Mouse (Mus musculus) kidney, postnatal 36 days (tissue): ENCODE measurements around the gene Qrich2.
"Not testable (repeated sequence)": the region's sequence is repeated elsewhere in the genome, so short reads cannot be mapped to it uniquely, and the experiment has no call there.

Experiments
- DNase-seq, 2 experiments: peaks; one replicate each; pipeline ENCODE4 v3.0.0; 2021 to 2022; ENCODE audit warnings: mixed read lengths in 2 of 2

The Qrich2 gene

DNA sequence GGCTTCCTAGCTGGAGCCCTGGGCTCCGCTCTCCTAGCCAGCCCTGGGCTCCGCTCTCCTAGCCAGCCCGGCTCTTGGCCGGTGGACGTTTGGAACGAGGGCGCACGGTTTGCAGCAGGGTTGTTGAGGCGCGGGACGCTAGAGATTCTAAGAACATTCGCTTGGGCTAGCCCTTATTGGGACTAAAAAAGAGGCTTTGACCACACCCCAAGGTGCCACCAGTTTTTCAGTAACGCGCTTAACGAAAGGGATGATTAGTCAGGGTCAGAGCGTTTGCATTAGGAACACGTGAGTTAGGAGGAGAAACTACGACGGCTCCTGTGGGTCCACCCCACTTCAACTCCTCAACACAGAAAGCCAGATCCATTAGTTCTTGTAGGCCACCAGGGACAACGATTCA is at the start of gene Qrich2:
Gene Qrich2, minus strand, starts transcription at position 101 of the 400 bp plus-strand sequence.
- no peak for DNase-seq

DNA sequence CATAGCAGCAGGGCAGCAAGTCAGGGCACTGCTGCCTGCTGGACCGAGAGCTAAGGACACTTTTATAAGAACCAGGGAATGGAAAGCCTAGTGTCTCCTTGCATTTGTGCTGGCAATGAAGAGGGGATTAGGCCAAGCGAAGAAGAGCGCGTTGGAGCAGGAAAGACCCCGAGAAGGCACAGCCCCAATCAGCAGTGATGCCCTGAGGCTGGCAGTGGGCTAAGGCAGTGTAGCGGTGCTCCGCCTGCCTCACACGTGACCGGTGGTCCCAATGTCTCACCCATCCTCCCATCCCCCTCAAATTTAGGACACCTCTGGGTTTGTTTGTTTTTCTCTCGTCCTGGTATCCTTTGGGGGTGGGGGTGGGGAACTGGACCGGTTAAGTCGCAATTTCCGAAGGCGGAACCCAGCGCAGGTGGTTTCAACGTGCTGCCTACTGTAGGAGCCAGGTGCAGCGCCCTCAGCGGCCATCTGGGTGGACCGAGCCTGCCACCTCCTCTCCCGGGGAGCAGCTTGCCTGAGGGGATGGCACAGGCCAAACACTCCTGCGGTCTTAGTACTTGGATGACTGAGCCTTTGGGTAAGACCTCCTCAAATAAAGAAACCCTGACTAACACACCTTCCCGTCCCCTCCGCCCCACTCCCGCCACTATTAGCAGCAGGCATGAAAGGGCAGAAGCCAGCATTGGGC is 49.4 kb upstream of the Qrich2 start:
- DNase-seq, result peak; percentile 29 to 54

DNA sequence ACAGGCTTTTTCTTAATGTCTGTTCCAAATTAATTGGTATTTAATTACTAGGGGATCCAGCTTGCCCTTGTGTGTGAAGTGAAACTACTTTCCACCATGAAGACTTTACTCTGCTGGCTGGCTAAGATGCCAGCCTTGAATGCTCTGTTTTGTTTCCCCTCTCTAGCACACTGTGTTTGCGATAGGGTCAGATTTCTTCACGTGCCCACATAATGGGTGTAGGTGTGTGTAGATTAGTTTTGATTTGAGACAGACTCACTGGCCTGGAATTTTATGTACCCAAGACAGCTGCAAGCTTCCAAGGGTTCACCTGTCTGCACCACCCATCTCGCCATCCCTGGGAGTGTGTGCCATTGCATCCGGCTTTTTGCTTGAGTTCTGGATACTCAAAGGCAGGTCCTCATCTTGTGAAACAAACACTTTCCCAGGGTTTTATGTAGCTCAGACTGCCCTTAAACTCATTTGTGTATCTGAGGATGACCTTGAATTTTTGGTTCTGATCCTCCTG is 47.5 kb upstream of the Qrich2 start:
- DNase-seq, result no peak

DNA sequence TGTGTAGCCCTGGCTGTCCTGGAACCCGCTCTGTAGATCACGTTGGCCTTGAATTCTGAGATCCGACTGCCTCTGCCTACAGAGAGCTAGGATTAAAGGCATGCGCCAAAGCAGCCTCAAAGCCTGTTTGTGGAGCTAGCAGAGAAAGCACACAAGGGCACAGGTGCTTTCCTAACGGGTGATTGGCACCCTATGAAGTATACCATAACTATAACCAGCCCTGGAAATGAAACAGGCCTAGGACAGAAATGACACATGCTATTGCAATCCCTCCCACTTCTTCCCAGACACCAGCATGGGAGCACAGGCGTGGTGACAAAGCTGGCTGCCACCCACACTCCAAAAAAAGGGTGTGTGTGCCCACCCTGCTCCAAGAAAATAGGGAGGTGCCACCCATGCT is 46.9 kb upstream of the Qrich2 start:
- DNase-seq, result no peak

DNA sequence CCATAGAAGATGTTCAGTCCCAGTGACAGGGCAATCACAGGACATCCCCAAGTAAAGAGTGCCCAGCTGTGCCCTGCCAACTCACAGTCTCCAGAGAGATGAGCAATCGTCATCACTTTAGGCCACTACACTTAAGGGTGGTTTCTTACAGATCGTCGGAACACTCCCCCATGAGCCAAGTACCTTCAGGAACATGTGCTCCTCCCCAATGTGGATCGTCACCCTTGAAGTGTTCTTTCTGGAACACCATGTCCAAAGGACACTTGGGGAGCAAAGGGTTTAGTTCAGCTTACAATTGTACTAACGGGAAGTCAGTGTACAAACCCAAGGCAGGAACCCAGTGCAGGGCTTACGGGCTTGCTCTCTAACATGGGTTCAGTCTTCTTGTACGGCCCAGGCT is 46.1 kb upstream of the Qrich2 start:
- no peak for DNase-seq

DNA sequence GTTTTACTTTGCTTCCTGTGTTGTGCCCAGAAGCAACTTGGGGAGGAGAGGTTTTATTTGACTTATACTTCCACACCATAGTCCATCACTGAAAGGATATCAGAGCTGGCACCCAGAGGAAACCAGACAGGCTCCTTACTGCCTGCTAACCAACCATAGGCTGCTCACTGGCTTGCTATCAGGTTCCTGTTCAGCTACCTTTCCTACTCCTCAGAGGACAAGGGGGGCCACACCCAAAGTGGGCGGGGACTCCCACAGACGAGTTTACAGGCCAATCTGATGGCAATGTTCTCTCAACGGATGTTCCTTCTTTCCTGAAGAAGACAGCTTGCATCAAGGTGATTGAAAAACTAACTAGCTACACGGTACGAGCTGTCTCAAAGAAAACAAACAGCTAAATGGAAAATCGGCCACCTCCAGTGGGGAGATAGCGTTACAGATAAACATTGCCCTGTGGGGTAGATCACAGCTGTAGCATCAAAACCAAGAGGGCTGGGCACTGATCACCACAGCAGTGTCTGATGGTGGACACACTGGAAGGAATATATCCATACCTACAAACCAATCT is 45.3 kb upstream of the Qrich2 start:
- no peak for DNase-seq

DNA sequence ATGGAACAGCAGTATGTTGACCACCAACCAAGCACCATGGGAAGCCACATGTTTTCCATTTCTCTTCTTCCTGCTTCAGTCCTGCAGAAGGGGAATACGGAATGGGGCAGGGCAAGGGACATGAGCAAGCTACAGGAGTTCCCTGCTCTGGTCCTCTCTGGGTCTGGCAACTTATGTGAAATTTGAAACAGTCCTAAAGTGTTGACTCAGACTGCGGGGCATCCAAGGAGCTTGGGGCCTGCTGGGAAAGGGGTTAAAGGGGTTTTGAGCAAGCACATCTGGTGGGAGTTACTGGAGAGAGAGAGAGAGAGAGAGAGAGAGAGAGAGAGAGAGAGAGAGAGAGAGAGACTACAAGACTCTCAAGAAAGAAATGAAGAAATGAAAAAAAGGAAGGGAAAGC is 42.6 kb upstream of the Qrich2 start:
- DNase-seq, result no peak

DNA sequence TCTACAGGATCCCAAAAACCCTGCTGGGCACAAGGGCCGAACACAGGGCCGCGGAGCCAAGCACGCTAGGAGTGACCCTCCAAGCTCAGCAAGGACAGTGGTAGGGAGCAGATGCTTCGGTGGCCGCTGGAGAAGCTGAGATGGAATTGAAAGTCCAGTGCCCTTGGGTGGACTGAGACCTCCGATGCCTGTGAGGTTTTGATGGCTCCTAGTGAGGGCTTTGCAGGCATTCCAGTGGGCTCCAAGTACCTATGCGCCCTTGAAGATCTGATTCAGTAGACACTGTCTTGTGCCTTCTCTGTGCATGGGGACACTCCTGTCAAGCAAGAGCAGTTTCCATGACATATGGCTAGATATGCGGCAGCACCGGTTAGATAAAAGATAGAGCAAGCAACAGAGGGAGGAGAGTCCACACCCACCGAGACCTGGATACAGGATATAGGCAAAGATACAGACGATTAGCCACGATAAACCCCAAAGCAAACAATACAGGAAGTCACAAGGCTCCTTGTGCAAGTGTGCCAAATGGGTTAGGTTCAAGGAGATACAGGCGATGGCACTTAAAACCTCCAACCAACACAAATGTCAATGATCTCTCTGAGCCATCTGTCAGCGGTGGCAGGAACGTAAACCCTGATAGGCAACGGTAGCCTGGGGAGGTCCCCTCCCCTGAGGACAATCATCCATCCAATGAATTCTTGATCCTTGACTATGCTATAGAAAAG is 40.3 kb upstream of the Qrich2 start:
- no peak for DNase-seq

DNA sequence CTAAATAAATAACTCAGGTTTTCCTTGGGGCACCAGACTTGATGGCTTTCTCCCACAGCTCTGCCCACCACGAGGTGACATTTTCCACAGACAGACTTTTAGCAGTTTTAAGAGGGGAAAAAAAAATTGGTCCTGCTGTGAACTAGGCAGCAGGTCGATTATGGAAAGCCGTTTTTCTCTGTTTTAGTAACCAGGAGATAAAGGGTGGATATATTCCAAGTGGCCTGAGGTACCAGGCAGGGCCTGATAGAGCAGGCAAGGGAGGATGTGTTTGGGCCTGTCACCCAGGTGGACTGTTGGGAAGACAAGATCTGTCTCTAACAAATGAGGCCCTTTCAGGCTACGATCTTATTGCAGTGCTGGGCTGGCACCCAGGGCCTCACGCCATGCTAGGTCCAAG is 39.5 kb upstream of the Qrich2 start:
- DNase-seq, result no peak

DNA sequence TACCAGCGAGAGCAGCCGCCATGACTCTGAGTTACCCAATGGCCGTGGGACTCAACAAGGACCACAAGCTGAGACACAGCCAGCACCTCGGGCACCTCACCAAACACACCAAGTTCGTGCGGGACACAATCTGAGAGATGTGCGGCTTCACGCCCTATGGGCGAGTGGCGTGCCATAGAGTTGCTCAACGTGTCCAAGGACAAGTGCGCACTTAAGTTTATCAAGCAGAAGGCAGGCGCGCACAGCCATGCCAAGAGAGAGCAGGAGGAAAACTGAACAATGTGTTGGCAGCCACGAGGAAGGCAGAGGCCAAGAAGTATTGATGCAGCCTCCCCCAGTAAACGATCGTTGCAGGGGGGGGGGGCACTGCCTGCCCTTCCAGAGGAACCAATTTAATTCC is 38.5 kb upstream of the Qrich2 start:
- DNase-seq, result no peak

DNA sequence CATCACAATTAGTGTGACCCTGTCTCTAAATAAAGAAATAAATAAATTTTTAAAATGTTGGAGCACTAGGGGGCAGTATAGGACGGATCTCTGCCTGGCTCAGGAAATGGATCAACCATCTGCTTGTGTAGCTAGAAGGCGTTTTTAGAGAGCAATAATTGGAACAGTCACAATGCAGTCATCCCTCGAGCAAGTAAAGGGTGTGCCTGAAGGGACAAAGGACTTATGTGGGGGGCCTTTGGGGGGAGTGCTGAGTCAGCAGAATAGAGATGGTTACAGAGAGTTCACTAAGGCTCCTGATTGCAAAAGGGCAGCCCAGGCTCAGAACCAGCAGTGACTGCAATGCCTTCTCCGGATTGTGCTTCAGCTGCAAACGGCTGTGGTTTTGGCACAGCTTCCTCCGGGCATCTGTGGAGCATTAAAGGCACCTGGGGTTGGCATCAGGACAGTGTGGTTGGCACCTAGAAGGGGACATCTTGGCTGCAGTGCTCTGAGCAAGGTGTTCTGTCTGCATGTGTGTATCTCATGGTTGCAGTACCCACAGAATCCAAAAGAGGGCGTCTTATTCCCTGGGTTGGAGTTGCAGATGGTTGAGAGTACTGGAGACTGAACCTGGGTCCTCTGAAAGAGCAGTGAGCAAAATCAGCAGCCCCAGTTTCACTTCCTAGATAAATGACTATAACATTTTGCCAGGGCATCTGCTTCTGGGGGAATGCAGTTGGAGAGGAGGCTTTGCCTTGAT is 35.1 kb upstream of the Qrich2 start:
- DNase-seq, result peak; percentile 40 to 47

DNA sequence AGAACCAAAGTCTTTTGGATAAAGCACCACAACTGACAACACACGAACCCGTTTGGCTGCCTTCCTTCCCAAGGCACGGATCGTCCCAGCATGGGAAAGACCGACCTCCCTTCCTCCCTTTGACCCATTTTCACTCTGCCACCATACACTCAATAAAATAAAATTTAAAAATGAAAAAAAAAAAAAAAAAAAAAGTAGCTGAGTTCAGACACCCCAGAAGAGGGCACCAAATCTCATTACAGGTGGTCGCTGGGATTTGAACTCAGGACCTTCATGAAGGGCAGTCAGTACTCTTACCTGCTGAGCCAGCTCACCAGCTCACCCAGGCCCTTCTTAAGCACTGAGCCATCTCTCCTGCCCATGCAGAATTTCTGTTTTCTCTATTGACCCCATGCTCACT is 33.0 kb upstream of the Qrich2 start:
- no peak for DNase-seq

DNA sequence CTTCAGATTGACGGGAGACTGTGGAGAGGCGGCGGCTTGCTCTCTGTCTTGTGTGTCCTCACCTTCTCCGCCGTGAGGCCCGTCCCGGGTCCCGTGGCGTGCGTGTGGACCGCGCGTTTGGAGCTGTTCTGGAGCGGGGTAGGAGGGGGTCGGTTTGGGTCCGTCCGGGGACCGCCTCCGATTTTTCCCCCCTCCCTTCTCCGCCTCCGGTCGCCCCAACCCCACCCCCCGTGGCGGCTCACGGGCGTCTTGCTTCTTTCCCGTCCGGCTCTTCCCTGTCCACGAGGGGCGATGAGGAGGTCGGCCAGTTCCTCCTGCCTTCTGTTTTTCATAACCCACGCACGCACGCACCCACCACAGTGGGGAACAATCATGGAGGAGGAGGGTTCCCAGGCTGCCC is 32.6 kb upstream of the Qrich2 start:
- no peak for DNase-seq

DNA sequence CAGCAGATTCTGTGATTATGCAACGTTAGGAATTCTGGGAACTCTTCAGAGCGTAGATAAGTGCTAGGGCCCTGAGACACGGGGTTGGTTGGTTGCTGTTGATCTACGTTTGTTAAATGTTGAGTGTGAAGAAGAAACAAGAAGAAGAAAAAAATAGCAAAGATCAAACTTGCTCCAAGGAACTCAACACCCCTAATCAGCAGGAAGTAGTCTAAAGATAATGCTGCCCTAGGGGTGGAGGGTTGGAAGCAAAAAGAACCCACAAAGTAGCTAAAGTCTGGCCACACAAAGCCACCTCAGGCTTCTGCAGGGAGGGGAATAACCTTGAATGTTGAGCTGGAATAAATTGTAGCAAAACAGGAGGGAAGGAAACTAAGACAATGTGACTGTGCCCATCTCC is 31.3 kb upstream of the Qrich2 start:
- DNase-seq, result no peak

DNA sequence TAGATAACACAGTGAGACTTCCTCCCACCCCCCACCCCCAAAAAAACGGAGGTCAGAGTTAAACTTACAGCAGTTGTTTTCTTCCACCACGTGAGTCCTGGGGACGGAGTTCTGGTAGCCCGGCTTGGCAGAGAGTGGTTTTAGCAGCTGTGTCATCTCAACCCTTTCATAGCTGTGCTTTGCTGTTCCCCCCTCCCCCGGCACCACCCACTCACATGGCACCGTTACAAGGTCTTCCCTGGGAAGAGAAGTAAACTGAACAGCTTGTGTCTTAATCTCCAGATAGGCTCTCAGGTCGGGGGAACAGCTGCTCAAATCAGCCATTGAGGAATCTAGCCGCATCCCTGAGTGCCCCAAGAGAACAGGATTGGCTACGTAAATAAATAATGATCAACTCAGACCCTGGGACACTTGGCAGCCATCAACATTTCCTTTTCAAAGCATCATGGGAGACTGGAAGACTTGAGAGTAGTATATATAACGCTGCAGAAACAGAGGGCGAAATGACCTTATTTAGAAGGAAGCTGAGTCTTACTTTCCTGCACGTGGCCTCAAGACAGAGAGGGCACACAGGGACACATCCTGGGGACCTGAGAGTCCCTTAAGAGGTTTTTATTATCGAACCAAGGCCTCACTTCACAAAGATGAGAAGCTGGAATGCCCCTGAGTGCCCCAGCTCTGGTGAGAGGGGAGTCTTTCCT is 28.6 kb upstream of the Qrich2 start:
- peak; percentile 73 to 74 for DNase-seq

DNA sequence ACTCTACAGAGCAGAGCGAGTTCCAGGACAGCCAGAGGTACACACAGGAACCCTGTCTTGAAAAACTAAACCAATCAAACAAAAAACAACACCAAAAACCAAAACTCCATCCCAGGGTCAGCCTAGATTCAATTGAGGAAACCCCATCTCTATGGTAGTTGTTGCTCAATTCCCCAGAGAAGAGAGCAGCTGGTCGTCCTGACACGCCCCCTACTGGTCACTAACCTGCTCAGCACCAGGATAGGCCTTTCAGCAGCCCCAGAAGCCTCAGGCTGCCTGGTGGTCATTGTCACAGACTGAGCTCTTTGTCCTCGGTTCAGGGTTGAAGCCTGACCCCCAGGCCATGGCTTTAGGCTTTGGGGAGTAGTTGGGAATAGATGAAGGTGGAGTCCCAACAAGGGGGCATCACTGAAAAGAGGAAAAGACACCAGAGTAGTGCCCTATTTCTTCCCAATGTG is 27.8 kb upstream of the Qrich2 start, which contains the start of gene Prpsap1:
Gene Prpsap1, minus strand, starts transcription at position 408 of the 458 bp plus-strand sequence.
- DNase-seq, result peak; percentile 69 to 76

DNA sequence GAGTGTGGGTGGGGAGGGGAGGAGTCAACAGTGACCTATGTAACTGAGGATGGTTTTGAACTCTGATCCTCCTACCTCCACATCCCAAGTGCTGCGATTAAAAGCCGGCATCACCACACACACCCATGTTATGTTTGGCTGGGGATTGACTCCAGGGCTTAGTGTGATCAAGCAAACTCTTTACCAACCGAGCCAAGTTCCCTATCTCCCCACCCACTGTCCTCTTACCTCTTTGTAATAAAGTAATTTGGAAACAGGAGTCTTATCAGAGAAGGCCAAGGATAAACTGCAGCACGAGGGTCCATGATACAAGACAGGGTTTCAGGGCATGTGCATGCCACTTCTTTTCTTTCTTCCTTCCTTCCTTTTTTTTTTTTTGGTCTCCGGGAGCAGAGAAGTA is 27.1 kb upstream of the Qrich2 start:
- DNase-seq, result no peak

DNA sequence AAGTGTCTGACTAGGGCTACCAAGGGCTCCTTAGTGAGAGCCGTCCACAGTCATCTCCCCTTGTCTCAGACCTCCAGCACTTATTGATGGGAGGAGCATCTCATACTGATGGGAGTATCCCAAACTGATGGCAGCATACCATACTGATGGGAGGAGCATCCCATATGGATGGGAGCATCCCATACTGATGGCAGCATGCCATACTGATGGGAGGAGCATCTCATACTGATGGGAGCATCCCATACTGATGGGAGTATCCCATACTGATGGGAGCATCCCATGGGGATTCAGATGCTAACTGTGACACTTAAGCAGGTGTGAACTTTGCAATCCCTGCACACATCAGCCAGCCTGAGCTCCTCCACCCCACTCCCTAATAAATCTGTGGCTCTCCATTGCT is 26.5 kb upstream of the Qrich2 start:
- DNase-seq, result not testable (repeated sequence)

DNA sequence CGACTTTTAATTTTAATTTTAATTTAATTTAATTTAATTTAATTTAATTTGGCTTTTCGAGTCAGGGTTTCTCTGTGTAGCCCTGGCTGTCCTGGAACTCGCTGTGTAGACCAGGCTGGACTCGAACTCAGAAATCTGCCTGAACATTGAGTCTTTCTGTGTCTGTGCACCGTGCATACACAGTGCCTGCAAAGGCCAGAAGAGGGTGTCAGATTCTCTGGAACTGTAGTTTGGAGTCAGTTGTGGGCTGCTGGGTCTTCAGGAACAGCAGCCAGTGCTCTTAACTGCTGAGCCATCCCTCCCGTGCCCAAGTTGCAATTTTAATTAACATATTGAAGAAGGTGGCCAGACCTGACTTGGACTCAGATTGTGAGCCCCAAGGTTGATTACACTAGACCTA is 25.3 kb upstream of the Qrich2 start:
- no peak for DNase-seq

DNA sequence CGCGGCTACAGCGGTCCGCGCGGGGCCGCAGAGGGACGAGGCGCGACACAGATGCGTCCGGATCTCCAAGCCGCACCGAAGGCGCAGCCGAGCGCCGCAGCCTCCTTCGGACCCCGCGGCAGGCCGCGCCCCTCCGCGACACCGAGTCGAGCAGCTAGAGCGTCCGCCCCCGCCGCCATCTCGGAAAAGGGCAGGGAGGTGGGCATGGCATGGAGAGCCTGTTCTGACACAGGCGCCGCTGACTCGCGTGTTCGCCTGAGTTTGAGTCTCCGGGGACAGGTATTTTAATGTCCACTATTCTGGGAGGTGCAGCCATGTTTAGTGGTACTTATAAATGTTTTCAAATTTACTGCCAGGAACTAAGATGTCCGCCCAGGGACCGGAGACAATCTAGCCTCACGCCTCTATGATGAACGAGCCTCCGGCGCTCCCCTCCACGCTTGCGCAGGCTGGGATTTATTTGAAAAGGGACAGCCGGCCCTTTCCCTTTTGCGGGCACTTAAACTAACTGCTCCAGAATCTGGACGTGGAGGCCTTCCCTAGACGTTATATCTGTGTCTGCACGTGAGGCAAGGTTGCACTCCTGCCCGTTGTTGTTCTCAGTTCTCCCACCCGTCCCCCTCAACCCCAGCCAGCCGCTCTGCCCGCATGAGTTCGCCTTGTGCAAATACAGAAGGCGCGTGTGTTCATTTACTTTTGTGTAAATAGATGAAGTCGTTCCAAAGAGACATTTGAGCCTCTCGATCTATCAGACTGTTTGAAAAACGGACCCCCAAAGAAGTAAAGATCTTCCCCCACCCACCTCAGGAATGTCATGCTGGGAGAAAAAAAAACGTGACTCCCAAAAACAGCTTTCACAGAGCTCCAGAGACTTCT is 24.4 kb upstream of the Qrich2 start:
- peak; percentile 90 to 93 for DNase-seq

DNA sequence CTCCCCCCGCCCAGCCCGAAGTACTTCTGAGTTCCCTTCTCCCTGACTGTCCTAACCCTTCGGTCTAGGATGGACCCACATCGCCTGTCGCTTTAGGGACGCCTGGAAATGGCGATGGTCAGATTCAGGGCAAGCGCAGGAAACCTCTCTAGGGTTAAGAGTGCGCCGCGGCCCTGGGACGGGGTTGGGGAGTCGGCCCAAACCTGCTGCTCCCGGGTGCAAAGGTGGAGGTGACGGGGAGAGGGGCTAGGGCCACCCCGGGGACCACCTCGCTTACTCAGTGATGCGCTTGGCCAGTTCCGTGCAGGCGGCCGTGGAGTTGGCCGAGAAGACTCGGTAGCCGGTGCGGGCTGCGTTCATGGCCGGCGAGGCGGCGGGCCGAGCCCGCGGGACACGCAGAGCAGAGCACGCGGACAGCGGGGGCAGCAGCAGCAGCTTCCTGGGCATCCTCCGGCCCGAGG is 23.8 kb upstream of the Qrich2 start:
- no peak for DNase-seq
